Mouse (Mus musculus) heart, adult 11 months (tissue): ENCODE data around the gene Smad3.

Experiments used
- DNase-seq: peaks from one replicate; pipeline ENCODE4 v3.0.0; 2022

Gene Smad3

GRCm38 (mm10) chr9:63718735-63719358 is 38.9 kb downstream of the Smad3 start:
- no peak for DNase-seq

- DNase-seq = no peak
Observed at GRCm38 (mm10) chr9:63718170-63718569, 39.6 kb downstream of the Smad3 start.

GRCm38 (mm10) chr9:63717474-63718005 is 40.3 kb downstream of the Smad3 start:
- DNase-seq = no peak

- peak; percentile 99 for DNase-seq
Observed at GRCm38 (mm10) chr9:63716150-63717138, 41.4 kb downstream of the Smad3 start.

GRCm38 (mm10) chr9:63714572-63714971 is 43.2 kb downstream of the Smad3 start:
- DNase-seq = no peak

GRCm38 (mm10) chr9:63712838-63713237 is 45.0 kb downstream of the Smad3 start:
- DNase-seq = peak; percentile 90

- peak; percentile 97 for DNase-seq
Observed at GRCm38 (mm10) chr9:63711580-63712230, 46.1 kb downstream of the Smad3 start.

- no peak for DNase-seq
Observed at GRCm38 (mm10) chr9:63709857-63710256, 47.9 kb downstream of the Smad3 start.

- no peak for DNase-seq
Observed at GRCm38 (mm10) chr9:63709266-63709665, 48.5 kb downstream of the Smad3 start.

- DNase-seq = peak; percentile 93
Observed at GRCm38 (mm10) chr9:63707816-63708588, 49.8 kb downstream of the Smad3 start.

- peak; percentile 98 for DNase-seq
Observed at GRCm38 (mm10) chr9:63706152-63706733, 51.6 kb downstream of the Smad3 start.

- DNase-seq = peak; percentile 94
Observed at GRCm38 (mm10) chr9:63704979-63705751, 52.6 kb downstream of the Smad3 start.

GRCm38 (mm10) chr9:63704131-63704530 is 53.7 kb downstream of the Smad3 start:
- DNase-seq = peak; percentile 87

- no peak for DNase-seq
Observed at GRCm38 (mm10) chr9:63703236-63703785, 54.5 kb downstream of the Smad3 start.

- DNase-seq = peak; percentile 96
Observed at GRCm38 (mm10) chr9:63702502-63703013, 55.2 kb downstream of the Smad3 start.

- no peak for DNase-seq
Observed at GRCm38 (mm10) chr9:63701957-63702309, 55.9 kb downstream of the Smad3 start.

- peak; percentile 86 for DNase-seq
Observed at GRCm38 (mm10) chr9:63701258-63701956, 56.4 kb downstream of the Smad3 start.

- DNase-seq = peak; percentile 90
Observed at GRCm38 (mm10) chr9:63699145-63699544, 58.6 kb downstream of the Smad3 start.

GRCm38 (mm10) chr9:63698320-63699045 is 59.3 kb downstream of the Smad3 start:
- peak; percentile 84 for DNase-seq
